Mouse (Mus musculus) small intestine, adult 2 months (tissue): ENCODE results near the gene Pla2g7. TPM values are rescaled to one million over a fixed set of nuclear protein-coding genes. Genes with fewer than 3 reads are reported as not detected.

ENCODE experiments used
- H3K27ac ChIP-seq: fragments of 200-500 bp; 2 replicates; pipeline ENCODE4 v1.5.1; 2012; ENCODE audit warnings: low read depth, low read length, control low read depth, inconsistent platforms; ENCODE audit not compliant: insufficient read depth
- H3K27me3 ChIP-seq: fragments of 200-500 bp; 2 replicates; pipeline ENCODE4 v1.6.1; 2012; ENCODE audit warnings: mild to moderate bottlenecking, moderate library complexity, low read length, inconsistent platforms; ENCODE audit not compliant: control insufficient read depth, insufficient read depth
- H3K36me3 ChIP-seq: fragments of 200-500 bp; 2 replicates; pipeline ENCODE4 v1.6.1; 2012; ENCODE audit warnings: mild to moderate bottlenecking, low read length, control low read depth, inconsistent platforms; ENCODE audit not compliant: control insufficient read depth, insufficient read depth
- H3K4me1 ChIP-seq: fragments of 200-500 bp; 2 replicates; pipeline ENCODE4 v1.6.1; 2012; ENCODE audit warnings: low read length, inconsistent platforms, mixed read lengths; ENCODE audit not compliant: control insufficient read depth, insufficient read depth, insufficient read length
- H3K4me3 ChIP-seq: fragments of 200-500 bp; 2 replicates; pipeline ENCODE4 v1.5.1; 2012; ENCODE audit warnings: low read depth, mild to moderate bottlenecking, control low read depth, inconsistent platforms, low read length, moderate library complexity
- CTCF ChIP-seq: fragments of 200-500 bp; IDR thresholded peaks from 2 replicates; pipeline ENCODE4 v1.5.1; 2012; ENCODE audit warnings: low read depth, mild to moderate bottlenecking, control low read depth, inconsistent platforms, low read length, moderate library complexity, mixed read lengths; ENCODE audit not compliant: insufficient replicate concordance, insufficient read length; ENCODE audit errors: extremely low read depth
- POLR2A ChIP-seq: fragments of 200-500 bp; IDR thresholded peaks from 2 replicates; pipeline ENCODE4 v1.6.1; 2012; ENCODE audit warnings: low read depth, mild to moderate bottlenecking, control low read depth, inconsistent platforms, low read length, moderate library complexity
- WGBS: fragments of 180-500 bp; shearing (Covaris S2); methylation state at CpG from one replicate; pipeline ENCODE4 v1.1.7; 2018; 5-methylcytosine and 5-hydroxymethylcytosine counted together
- polyA plus RNA-seq: library from polyadenylated mRNA; depleted of rRNA; stranded (reverse); fragments of >200 nt; gene quantifications from 2 replicates; pipeline ENCODE4 v1.2.3, GENCODE M21; 2012

The Pla2g7 gene
- polyA plus RNA-seq, 1 experiment: 3.8 TPM

GRCm38 (mm10) chr17:43629496-43630426, 61.9 kb downstream of the Pla2g7 start, which contains the start of gene Tdrd6:
Gene Tdrd6, minus strand, starts transcription at chr17:43630299.
- peaks cover 26% of the 10 kb centered on the region for H3K27me3 ChIP-seq
- peak within 1 kb of the TSS; percentile 17; the same call in 1 of the 2 replicates for H3K4me3 ChIP-seq
- TF ChIP-seq CTCF (no peak), POLR2A (no peak)
- no peak within 1 kb of the TSS for H3K27ac ChIP-seq
- no peaks in the 10 kb centered on the region for H3K36me3 ChIP-seq
- 10% methylated on average over 81 of the region's 83 CpGs for WGBS
- peaks cover 6% of the 10 kb centered on the region; the same call in 1 of the 2 replicates for H3K4me1 ChIP-seq

GRCm38 (mm10) chr17:43630427-43630760, 62.5 kb downstream of the Pla2g7 start:
- no peak overlapping the region for H3K27ac ChIP-seq
- 74% methylated on average over 13 of the region's 13 CpGs for WGBS
- peaks cover 26% of the 10 kb centered on the region for H3K27me3 ChIP-seq
- H3K4me1 ChIP-seq: peaks cover 6% of the 10 kb centered on the region; the same call in 1 of the 2 replicates
- H3K4me3 ChIP-seq: no peak overlapping the region
- no peaks in the 10 kb centered on the region for H3K36me3 ChIP-seq
- TF ChIP-seq POLR2A (no peak), CTCF (no peak)

GRCm38 (mm10) chr17:43637146-43637545, 69.2 kb downstream of the Pla2g7 start:
- no peak overlapping the region for H3K4me3 ChIP-seq
- TF ChIP-seq CTCF: no peak
- TF ChIP-seq POLR2A: no peak
- H3K4me1 ChIP-seq: no peaks in the 10 kb centered on the region
- 89% methylated on average over 4 of the region's 4 CpGs for WGBS
- H3K27me3 ChIP-seq: no peaks in the 10 kb centered on the region
- no peaks in the 10 kb centered on the region for H3K36me3 ChIP-seq
- no peak overlapping the region for H3K27ac ChIP-seq

- Histone ChIP-seq H3K4me1 (no peaks in the 10 kb centered on the region), H3K27me3 (no peaks in the 10 kb centered on the region), H3K27ac (no peak overlapping the region), H3K4me3 (no peak overlapping the region), H3K36me3 (no peaks in the 10 kb centered on the region; the same call in 1 of the 2 replicates)
- WGBS: 75% methylated on average over 1 of the region's 1 CpGs
- TF ChIP-seq POLR2A (no peak), CTCF (no peak)
Measured at GRCm38 (mm10) chr17:43640825-43641224, 72.9 kb downstream of the Pla2g7 start.

GRCm38 (mm10) chr17:43643191-43643590, 75.3 kb downstream of the Pla2g7 start:
- Histone ChIP-seq H3K4me1 (no peaks in the 10 kb centered on the region), H3K4me3 (no peak overlapping the region), H3K27me3 (no peaks in the 10 kb centered on the region), H3K27ac (no peak overlapping the region), H3K36me3 (no peaks in the 10 kb centered on the region; the same call in 1 of the 2 replicates)
- 82% methylated on average over 7 of the region's 7 CpGs for WGBS
- TF ChIP-seq POLR2A: no peak
- no peak for TF ChIP-seq CTCF

GRCm38 (mm10) chr17:43644375-43644774, 76.5 kb downstream of the Pla2g7 start:
- no peaks in the 10 kb centered on the region for H3K27me3 ChIP-seq
- 39% methylated on average over 7 of the region's 7 CpGs for WGBS
- H3K27ac ChIP-seq: no peak overlapping the region
- TF ChIP-seq POLR2A (no peak), CTCF (no peak)
- H3K4me1 ChIP-seq: no peaks in the 10 kb centered on the region
- no peak overlapping the region for H3K4me3 ChIP-seq
- H3K36me3 ChIP-seq: no peaks in the 10 kb centered on the region; the same call in 1 of the 2 replicates

GRCm38 (mm10) chr17:43645136-43645535, 77.2 kb downstream of the Pla2g7 start:
- no peaks in the 10 kb centered on the region; the same call in 1 of the 2 replicates for H3K36me3 ChIP-seq
- no peaks in the 10 kb centered on the region for H3K4me1 ChIP-seq
- WGBS: 86% methylated on average over 3 of the region's 3 CpGs
- no peak overlapping the region for H3K27ac ChIP-seq
- H3K4me3 ChIP-seq: no peak overlapping the region
- TF ChIP-seq POLR2A: no peak
- no peak for TF ChIP-seq CTCF
- H3K27me3 ChIP-seq: no peaks in the 10 kb centered on the region
